Mouse (Mus musculus) monocyte, adult 5-6 weeks (primary cell): Measurements from ENCODE around the gene Rnf169. TPM values are rescaled to one million over a fixed set of nuclear protein-coding genes. Genes with fewer than 3 reads are reported as not detected.

Experiments
- total RNA-seq: library from RNA; stranded (forward); fragments of 200-1000, 200-491, 200-594 nt; gene quantifications from 3 replicates; pipeline ENCODE4 v1.2.3, GENCODE M21; 2017

The Rnf169 gene
- total RNA-seq, 1 experiment from 2014 or later: 41.4 TPM

Other genes with a start within 250 kb of the Rnf169 start
- gene Olfr521, start 216.9 kb downstream of the Rnf169 start, total RNA-seq: not detected in 3 replicates
- gene Neu3, start 152.0 kb downstream of the Rnf169 start, total RNA-seq: 0.75 to 1.2 TPM in 2 of 3 replicates, not detected in the other
- 0.21 to 0.86 TPM in 2 of 3 replicates, not detected in the other for gene Xrra1, start 121.3 kb downstream of the Rnf169 start, total RNA-seq
- 121 to 148 TPM (median 139 TPM) in 3 replicates for gene Spcs2, start 117.0 kb downstream of the Rnf169 start, total RNA-seq
- not detected in 3 replicates for gene Chrdl2, start 25.7 kb upstream of the Rnf169 start, total RNA-seq
- 56.5 to 79.7 TPM (median 70.0 TPM) in 3 replicates for gene Pold3, start 141.1 kb upstream of the Rnf169 start, total RNA-seq
- gene Lipt2, start 178.8 kb upstream of the Rnf169 start, total RNA-seq: 1.9 to 4.9 TPM in 2 of 3 replicates, not detected in the other
- gene Kcne3, start 196.1 kb upstream of the Rnf169 start, total RNA-seq: 0.43 to 1.1 TPM (median 0.87 TPM) in 3 replicates
- 6.1 to 23.8 TPM (median 10.6 TPM) in 3 replicates for gene Pgm2l1, start 246.9 kb upstream of the Rnf169 start, total RNA-seq